Mouse (Mus musculus) monocyte, adult 2 months (primary cell): ENCODE measurements around the gene Epb41l2.
A peak's percentile ranks its signal among the peaks of the same experiment; 100 is the strongest.

Experiments used
- DNase-seq, 2 experiments: peaks; one replicate each; pipeline ENCODE4 v3.0.0; 2022; ENCODE audit warnings: low spot score in 2 of 2, low read depth in 1 of 2

Epb41l2 gene

GRCm38 (mm10) chr10:25359208-25359958 lies at the start of gene Epb41l2:
Gene Epb41l2 (plus strand): TSS chr10:25359798.
- peak; percentile 76 to 91 for DNase-seq

- DNase-seq, result no peak
Measured at GRCm38 (mm10) chr10:25309996-25310395, 49.6 kb upstream of the Epb41l2 start.

GRCm38 (mm10) chr10:25310736-25311135 lies 48.9 kb upstream of the Epb41l2 start:
- DNase-seq, result no peak

GRCm38 (mm10) chr10:25311554-25312212 lies 47.9 kb upstream of the Epb41l2 start:
- DNase-seq, result no peak

- no peak for DNase-seq
Measured at GRCm38 (mm10) chr10:25313856-25314584, 45.6 kb upstream of the Epb41l2 start.

- DNase-seq, result no peak
Measured at GRCm38 (mm10) chr10:25317665-25318064, 41.9 kb upstream of the Epb41l2 start.

GRCm38 (mm10) chr10:25318405-25318804 lies 41.2 kb upstream of the Epb41l2 start:
- no peak for DNase-seq

- DNase-seq, result no peak
Measured at GRCm38 (mm10) chr10:25319531-25319930, 40.1 kb upstream of the Epb41l2 start.

- DNase-seq, result no peak
Measured at GRCm38 (mm10) chr10:25321198-25321597, 38.4 kb upstream of the Epb41l2 start.

- no peak for DNase-seq
Measured at GRCm38 (mm10) chr10:25325690-25326089, 33.9 kb upstream of the Epb41l2 start.

GRCm38 (mm10) chr10:25327511-25327910 lies 32.1 kb upstream of the Epb41l2 start:
- no peak for DNase-seq

GRCm38 (mm10) chr10:25330094-25330493 lies 29.5 kb upstream of the Epb41l2 start:
- DNase-seq, result no peak

GRCm38 (mm10) chr10:25331321-25332049 lies 28.1 kb upstream of the Epb41l2 start:
- DNase-seq, result peak; percentile 2 to 43

- no peak for DNase-seq
Measured at GRCm38 (mm10) chr10:25333390-25334079, 26.1 kb upstream of the Epb41l2 start.

GRCm38 (mm10) chr10:25340675-25341074 lies 18.9 kb upstream of the Epb41l2 start:
- no peak for DNase-seq

GRCm38 (mm10) chr10:25342801-25343200 lies 16.8 kb upstream of the Epb41l2 start:
- DNase-seq, result no peak

- DNase-seq, result no peak
Measured at GRCm38 (mm10) chr10:25353941-25354340, 5.7 kb upstream of the Epb41l2 start.

- DNase-seq, result no peak
Measured at GRCm38 (mm10) chr10:25354390-25354789, 5.2 kb upstream of the Epb41l2 start.

GRCm38 (mm10) chr10:25359959-25360811 lies 587 bp downstream of the Epb41l2 start:
- peak in 1 of 2 experiments; percentile 18 for DNase-seq

- DNase-seq, result no peak
Measured at GRCm38 (mm10) chr10:25362235-25362634, 2.6 kb downstream of the Epb41l2 start.
